Mouse (Mus musculus) liver, adult 2 months (tissue): ENCODE measurements around the gene Atxn1. TPM values are rescaled to one million over a fixed set of nuclear protein-coding genes. Genes with fewer than 3 reads are reported as not detected.

Source experiments
- DNase-seq: peaks from one replicate; pipeline ENCODE4 v3.0.0-alpha.2; 2011; ENCODE audit warnings: low read depth, low spot score; ENCODE audit errors: extremely low read depth
- H3K27ac ChIP-seq: fragments of 200-500 bp; replicated peaks from 2 replicates; pipeline ENCODE4 v1.5.1; 2012; ENCODE audit warnings: low read depth, mild to moderate bottlenecking, control low read depth, inconsistent platforms, low read length; ENCODE audit not compliant: insufficient read depth
- H3K27me3 ChIP-seq: fragments of 200-500 bp; 2 replicates; pipeline ENCODE4 v1.6.1; 2012; ENCODE audit warnings: mild to moderate bottlenecking, moderate library complexity, low read length, inconsistent platforms; ENCODE audit not compliant: control insufficient read depth, insufficient read depth
- H3K36me3 ChIP-seq: fragments of 200-500 bp; 2 replicates; pipeline ENCODE4 v1.6.1; 2012; ENCODE audit warnings: low read length, inconsistent platforms; ENCODE audit not compliant: control insufficient read depth, insufficient read depth
- H3K4me1 ChIP-seq: fragments of 200-500 bp; 2 replicates; pipeline ENCODE4 v1.6.1; 2011; ENCODE audit warnings: low read length; ENCODE audit not compliant: control insufficient read depth, insufficient read depth
- H3K4me3 ChIP-seq: fragments of 200-500 bp; 2 replicates; pipeline ENCODE4 v1.5.1; 2011; ENCODE audit warnings: low read depth, mild to moderate bottlenecking, control low read depth, low read length, moderate library complexity; ENCODE audit not compliant: insufficient read depth
- H3K79me2 ChIP-seq: fragments of 200-500 bp; 2 replicates; pipeline ENCODE4 v1.6.1; 2012; ENCODE audit warnings: inconsistent platforms, mild to moderate bottlenecking, low read length, moderate library complexity; ENCODE audit not compliant: control insufficient read depth, insufficient read depth
- H3K9ac ChIP-seq: fragments of 200-500 bp; 2 replicates; pipeline ENCODE4 v1.6.1; 2012; ENCODE audit warnings: low read depth, mild to moderate bottlenecking, control low read depth, inconsistent platforms, low read length
- CTCF ChIP-seq: fragments of 200-500 bp; IDR thresholded peaks from 2 replicates; pipeline ENCODE4 v1.5.1; 2011; ENCODE audit warnings: low read depth, low read length, control low read depth
- POLR2A ChIP-seq: fragments of 200-500 bp; IDR thresholded peaks from 2 replicates; pipeline ENCODE4 v1.6.1; 2011; ENCODE audit warnings: low read length, control low read depth; ENCODE audit not compliant: insufficient read depth; ENCODE audit errors: extremely low read depth
- WGBS: fragments of 180-500 bp; shearing (Covaris S2); methylation state at CpG from one replicate; pipeline ENCODE4 v1.1.7; 2018; 5-methylcytosine and 5-hydroxymethylcytosine counted together
- polyA plus RNA-seq: library from polyadenylated mRNA; depleted of rRNA; stranded (reverse); fragments of >200 nt; gene quantifications from 2 replicates; pipeline ENCODE4 v1.2.3, GENCODE M21; 2012
- total RNA-seq: library from RNA; depleted of rRNA; stranded (reverse); fragments of >200 nt; gene quantifications from 2 replicates; pipeline ENCODE4 v1.2.3, GENCODE M21; 2014

Atxn1 gene
- total and polyA plus RNA-seq, 2 experiments, result 7.7 to 7.8 TPM

- Histone ChIP-seq H3K4me1 (no peaks in the 10 kb centered on the region), H3K79me2 (no peaks in the 10 kb centered on the region), H3K9ac (no peak overlapping the region), H3K36me3 (no peaks in the 10 kb centered on the region), H3K27ac (no peak overlapping the region), H3K27me3 (no peaks in the 10 kb centered on the region), H3K4me3 (no peak overlapping the region)
- no peak for TF ChIP-seq POLR2A
- TF ChIP-seq CTCF, result no peak
- no peak for DNase-seq
- WGBS, result 85% methylated on average over 11 of the region's 11 CpGs
Observed at GRCm38 (mm10) chr13:45527232-45527964, 437.4 kb downstream of the Atxn1 start.

- Histone ChIP-seq H3K36me3 (no peaks in the 10 kb centered on the region), H3K4me1 (no peaks in the 10 kb centered on the region), H3K27me3 (no peaks in the 10 kb centered on the region), H3K4me3 (no peak overlapping the region), H3K9ac (no peak overlapping the region), H3K27ac (no peak overlapping the region), H3K79me2 (no peaks in the 10 kb centered on the region)
- WGBS, result 90% methylated on average over 7 of the region's 7 CpGs
- TF ChIP-seq CTCF (no peak), POLR2A (no peak)
- DNase-seq, result no peak
Observed at GRCm38 (mm10) chr13:45526230-45526629, 438.6 kb downstream of the Atxn1 start.

GRCm38 (mm10) chr13:45524791-45525435 is 439.9 kb downstream of the Atxn1 start:
- Histone ChIP-seq H3K4me3 (no peak overlapping the region), H3K27ac (no peak overlapping the region)
- WGBS, result 95% methylated on average over 6 of the region's 6 CpGs

GRCm38 (mm10) chr13:45524305-45524704 is 440.5 kb downstream of the Atxn1 start:
- no peak overlapping the region for H3K9ac ChIP-seq
- 85% methylated on average over 3 of the region's 3 CpGs for WGBS
- H3K36me3 ChIP-seq, result no peaks in the 10 kb centered on the region
- no peak for DNase-seq
- H3K27me3 ChIP-seq, result no peaks in the 10 kb centered on the region
- H3K4me1 ChIP-seq, result no peaks in the 10 kb centered on the region
- H3K27ac ChIP-seq, result no peak overlapping the region
- no peak overlapping the region for H3K4me3 ChIP-seq
- H3K79me2 ChIP-seq, result no peaks in the 10 kb centered on the region
- TF ChIP-seq POLR2A (no peak), CTCF (no peak)

More at GRCm38 (mm10) chr13:45524791-45525435, 439.9 kb downstream of the Atxn1 start:
- Histone ChIP-seq H3K4me1 (no peaks in the 10 kb centered on the region), H3K79me2 (no peaks in the 10 kb centered on the region), H3K9ac (no peak overlapping the region), H3K36me3 (no peaks in the 10 kb centered on the region), H3K27me3 (no peaks in the 10 kb centered on the region)
- TF ChIP-seq CTCF (no peak), POLR2A (no peak)
- DNase-seq, result no peak

GRCm38 (mm10) chr13:45516501-45517393 is 448.1 kb downstream of the Atxn1 start:
- no peaks in the 10 kb centered on the region for H3K79me2 ChIP-seq
- H3K4me1 ChIP-seq, result peaks cover 3% of the 10 kb centered on the region; the same call in 1 of the 2 replicates
- TF ChIP-seq CTCF (no peak), POLR2A (no peak)
- WGBS, result 9% methylated on average over 24 of the region's 24 CpGs
- H3K27ac ChIP-seq, result no peak overlapping the region
- H3K27me3 ChIP-seq, result 0 out of 2 replicates have a peak, but pooled peaks cover 6% of the 10 kb centered on the region
- H3K4me3 ChIP-seq, result no peak overlapping the region
- DNase-seq, result no peak
- no peaks in the 10 kb centered on the region for H3K36me3 ChIP-seq
- no peak overlapping the region for H3K9ac ChIP-seq
